Mouse (Mus musculus) frontal cortex, adult (tissue): ENCODE measurements around the gene Prb1.
"Not testable (repeated sequence)": the region's sequence is repeated elsewhere in the genome, so short reads cannot be mapped to it uniquely, and the experiment has no call there.

ENCODE experiments used
- ATAC-seq: cut with Nextera tagmentation; 2 replicates; pipeline ENCODE4 v1.9.2; 2017; ENCODE audit warnings: mild to moderate bottlenecking, moderate library complexity, mixed read lengths; ENCODE audit not compliant: low TSS enrichment

Gene Prb1

DNA sequence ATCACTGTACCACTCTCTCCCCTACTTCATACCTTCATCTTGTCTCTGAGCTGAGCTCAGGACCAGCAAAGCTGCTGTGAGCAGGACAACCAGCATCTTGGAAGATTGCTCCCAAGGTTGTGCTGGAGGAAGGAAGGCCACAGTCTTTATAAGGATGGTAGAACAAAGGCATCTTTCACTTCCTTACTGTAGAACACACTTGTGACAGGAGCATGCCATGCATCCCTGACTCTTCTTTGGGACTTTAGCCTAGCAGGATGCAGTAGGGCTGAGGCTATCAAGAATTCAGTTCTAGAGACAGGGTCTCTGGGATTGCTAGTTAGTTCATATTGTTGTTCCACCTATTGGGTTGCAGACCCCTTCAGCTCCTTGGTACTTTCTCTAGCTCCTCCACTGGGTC lies at the start of gene Prb1:
Prb1 (minus strand) TSS at position 101 of the 400 bp plus-strand sequence.
- not testable (repeated sequence) for ATAC-seq
